Mouse (Mus musculus) T-cell, adult 2 months (primary cell): ENCODE measurements around the gene Trim41.
"Not testable (repeated sequence)": the region's sequence is repeated elsewhere in the genome, so short reads cannot be mapped to it uniquely, and the experiment has no call there.

Experiments used
- DNase-seq: peaks from one replicate; pipeline ENCODE4 v3.0.0; 2022; ENCODE audit warnings: low spot score

The Trim41 gene

GRCm38 (mm10) chr11:48813782-48814181 is 3.4 kb downstream of the Trim41 start:
- DNase-seq: no peak

DNA sequence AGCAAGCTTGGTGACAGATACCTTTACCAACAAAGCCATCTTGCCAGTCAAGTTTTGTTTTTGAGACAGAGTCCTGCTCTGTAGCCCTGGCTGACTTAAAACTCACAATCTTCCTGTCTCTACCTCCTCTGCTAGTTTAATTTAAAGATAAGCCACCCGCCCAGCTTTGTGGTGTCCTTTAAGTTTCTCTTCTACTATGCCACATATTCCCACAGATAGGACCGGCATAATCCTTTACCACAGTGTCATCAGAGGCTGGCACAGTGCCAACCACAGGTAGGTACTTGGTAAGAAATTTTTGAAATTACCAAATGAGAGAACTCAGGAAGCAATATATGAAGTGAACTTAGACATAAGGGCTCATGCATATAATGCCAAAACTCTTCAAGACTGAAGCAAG is 7.0 kb downstream of the Trim41 start:
- DNase-seq: no peak

- no peak for DNase-seq
Observed at GRCm38 (mm10) chr11:48809434-48809830, 7.7 kb downstream of the Trim41 start.

DNA sequence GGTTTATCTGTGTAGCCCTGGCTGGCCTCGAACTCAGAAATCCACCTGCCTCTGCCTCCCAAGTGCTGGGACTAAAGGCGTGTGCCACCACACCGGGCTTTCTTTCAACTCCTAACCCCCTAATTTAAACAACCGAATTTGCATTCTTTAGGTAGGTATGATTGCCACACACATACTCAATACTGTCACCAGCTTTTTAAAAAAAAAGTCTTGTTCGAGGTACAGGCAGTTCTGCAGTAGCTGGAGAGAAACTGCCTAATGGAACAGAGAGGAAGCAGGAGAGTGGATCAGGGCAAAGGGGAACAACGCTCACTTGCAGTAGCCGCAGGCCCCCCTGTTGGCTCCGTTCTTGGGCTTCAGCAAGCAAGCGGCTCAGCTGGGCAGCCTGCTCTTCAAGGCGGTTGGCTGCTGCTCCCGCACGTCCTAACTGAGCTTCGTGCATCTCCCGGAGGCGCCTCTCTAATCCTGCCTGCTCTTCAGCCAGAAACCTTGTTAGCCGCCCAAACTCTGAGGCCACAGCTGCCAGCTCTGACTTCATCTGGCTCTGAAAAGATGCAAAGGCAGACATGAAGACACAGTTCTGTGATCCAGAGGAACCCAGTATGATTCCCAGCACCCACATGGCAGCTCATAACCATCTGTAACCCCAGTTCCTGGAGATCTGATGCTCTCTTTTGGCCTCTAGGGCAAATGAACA is 8.3 kb downstream of the Trim41 start:
- DNase-seq: no peak

DNA sequence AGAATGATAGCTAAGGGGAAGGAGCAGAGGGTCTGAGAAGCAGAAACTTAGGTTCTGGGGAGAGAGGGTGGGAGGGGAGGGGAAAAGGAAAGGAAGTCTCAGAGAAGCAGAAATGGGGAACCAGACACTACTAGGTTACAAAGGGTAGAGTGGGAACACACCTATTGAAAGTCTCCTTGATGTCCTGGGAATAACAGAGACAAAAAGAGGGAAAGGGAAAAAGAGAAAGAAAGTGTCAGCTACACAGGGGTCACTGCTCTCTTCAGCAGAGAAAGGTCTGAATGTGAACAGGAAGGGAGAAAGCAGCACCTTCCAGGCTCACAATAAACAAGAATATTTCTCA is 8.9 kb downstream of the Trim41 start:
- DNase-seq: no peak

GRCm38 (mm10) chr11:48807563-48808303 is 9.4 kb downstream of the Trim41 start:
- no peak for DNase-seq

GRCm38 (mm10) chr11:48806856-48807562 is 10.1 kb downstream of the Trim41 start:
- no peak for DNase-seq

GRCm38 (mm10) chr11:48804922-48805321 is 12.2 kb downstream of the Trim41 start:
- DNase-seq: no peak

DNA sequence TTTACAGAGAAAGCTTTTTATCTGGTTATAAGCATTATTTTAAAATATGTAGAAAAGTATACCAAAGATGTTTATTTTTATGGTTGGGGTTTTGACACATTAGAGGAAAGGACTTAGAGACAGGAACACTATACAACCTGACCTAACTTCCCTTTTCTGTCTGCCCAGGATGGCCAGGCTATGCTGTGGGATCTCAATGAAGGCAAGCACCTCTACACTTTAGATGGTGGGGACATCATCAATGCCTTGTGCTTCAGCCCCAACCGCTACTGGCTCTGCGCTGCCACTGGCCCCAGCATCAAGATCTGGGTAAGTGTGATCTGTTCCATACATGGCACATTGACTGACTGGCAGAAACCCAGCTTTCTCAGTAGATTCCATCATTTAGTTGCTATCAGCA is 13.2 kb downstream of the Trim41 start:
- DNase-seq: no peak

DNA sequence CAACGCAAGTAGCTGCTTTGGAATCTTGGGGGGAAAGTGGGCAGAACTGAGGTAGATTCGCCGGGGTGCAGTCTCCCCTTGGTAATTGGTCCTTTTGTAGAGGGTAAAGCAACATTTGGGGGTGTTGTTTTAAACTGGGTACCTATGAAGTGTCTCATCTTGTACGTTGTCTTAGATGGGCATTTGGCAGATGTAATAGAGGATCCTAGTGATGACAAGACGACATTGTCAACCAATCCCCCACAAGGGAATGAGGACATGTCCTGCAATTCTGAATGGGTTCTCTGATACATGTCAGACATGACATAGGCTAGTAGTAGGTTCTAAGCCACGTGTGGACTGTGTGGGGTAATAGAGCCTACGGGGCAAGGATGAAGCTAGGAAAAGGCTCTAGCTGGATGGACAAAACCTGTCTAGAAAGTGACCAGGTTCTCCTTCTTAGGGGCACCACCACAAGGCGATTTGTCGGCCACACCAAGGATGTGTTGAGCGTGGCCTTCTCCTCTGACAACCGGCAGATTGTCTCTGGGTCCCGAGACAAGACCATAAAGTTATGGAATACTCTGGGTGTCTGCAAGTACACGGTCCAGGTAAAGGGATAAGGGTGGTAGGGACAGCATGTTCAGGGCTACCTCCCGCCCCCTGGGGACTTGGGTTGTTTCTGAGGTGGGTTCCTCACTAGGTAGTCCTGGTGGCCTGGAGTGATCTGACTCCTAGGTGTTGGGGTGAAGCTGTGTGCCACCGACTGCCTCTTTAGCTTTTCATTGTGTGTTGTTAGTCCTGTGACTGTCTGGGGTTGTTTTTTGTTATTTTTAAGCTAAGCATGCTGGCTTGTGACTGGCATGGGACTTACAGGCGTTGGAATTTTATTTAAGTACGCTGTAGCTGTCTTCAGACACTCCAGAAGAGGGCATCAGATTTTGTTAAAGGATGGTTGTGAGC is 15.1 kb downstream of the Trim41 start:
- DNase-seq: no peak

GRCm38 (mm10) chr11:48799921-48800701 is 17.0 kb downstream of the Trim41 start, which contains the start of gene Rack1:
Gene Rack1, plus strand, starts transcription at chr11:48800332.
- DNase-seq: peak; percentile 91

GRCm38 (mm10) chr11:48798984-48799920 is 17.9 kb downstream of the Trim41 start:
- DNase-seq: no peak

DNA sequence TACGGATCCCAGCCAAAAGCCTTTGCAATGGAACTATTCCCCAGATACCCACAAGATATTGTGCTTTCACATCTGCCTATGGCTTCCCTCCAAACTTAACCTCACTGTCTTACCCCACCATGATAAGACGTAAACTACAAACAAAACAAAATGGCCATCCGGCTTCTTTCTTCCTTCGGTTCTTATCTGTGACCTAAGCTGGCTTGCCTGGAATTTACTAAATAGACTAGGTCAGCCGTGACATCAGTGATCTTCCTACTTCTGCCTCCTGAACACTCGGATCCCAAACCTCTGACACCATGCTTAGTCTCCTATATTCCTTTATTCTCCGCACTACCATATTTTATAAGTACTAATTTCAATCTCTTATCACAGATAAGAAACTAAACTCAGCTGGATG is 18.8 kb downstream of the Trim41 start:
- DNase-seq: no peak

- no peak for DNase-seq
Observed at GRCm38 (mm10) chr11:48797287-48797686, 19.9 kb downstream of the Trim41 start.

DNA sequence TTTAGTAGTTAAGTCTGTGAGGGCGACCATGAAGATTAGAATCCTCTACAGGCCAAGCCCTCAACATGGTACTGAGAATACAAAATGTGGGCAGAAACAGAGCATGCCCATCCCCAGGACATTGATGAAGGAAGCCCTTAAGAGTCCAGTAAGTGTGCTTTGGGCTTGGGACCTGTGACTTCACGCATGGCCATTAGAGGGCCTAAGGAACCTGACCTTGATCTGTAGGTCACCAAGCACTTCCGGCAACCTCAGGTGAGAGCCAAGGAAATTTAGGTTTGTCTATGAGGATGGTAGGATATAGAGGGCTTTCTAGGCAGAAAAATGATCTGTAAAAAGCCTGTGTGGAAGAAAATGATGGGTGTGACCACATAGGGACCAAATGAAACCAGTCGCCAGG is 20.9 kb downstream of the Trim41 start:
- DNase-seq: no peak

GRCm38 (mm10) chr11:48795221-48795620 is 21.9 kb downstream of the Trim41 start:
- peak; percentile 39 for DNase-seq

DNA sequence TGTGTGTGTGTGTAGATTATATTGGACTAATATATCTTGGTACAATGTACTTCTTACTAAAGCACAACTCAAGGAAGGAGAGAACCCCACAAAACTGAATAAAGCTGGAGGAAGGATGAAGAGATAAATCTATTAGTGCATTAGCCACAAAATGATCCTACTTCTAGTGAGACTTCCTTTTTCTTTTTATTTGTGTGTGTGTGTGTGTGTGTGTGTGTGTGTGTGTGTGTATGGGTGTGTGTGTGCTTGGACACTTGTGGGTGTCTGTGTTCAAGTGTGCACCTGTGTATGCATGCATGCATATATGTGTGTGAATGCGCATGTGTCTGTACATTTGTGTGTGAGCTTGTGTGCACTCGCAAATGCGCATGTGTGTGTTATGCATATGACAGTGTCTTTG is 24.0 kb downstream of the Trim41 start:
- DNase-seq: no peak

- not testable (repeated sequence) for DNase-seq
Observed at GRCm38 (mm10) chr11:48791894-48792293, 25.3 kb downstream of the Trim41 start.

DNA sequence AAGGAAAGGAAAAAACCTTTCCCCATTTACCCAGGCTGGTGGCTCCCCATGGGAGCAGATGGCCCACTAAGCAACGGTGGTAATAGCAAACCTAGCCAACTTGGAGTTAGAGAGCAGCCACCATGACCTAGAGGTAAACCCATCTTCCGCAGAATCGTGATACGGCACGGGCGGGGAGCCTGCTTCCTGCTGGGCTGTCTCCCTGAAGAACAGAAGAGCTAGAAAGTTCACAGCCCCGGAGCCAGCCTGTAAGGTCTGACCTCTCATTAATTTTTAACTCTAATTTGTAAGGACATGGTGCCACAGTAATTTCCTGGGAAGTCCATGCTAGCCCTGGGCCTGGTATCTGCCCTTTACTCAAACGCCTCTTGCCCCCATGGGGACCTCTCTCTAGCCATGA is 26.2 kb downstream of the Trim41 start:
- DNase-seq: no peak
